Mouse (Mus musculus) CD4-positive helper T cell, adult 2 months (primary cell): ENCODE results near the gene Fcgr4.

ENCODE experiments used
- DNase-seq: peaks from one replicate; pipeline ENCODE4 v3.0.0-alpha.2; 2012; ENCODE audit warnings: low read depth, missing footprints, low spot score

Gene Fcgr4

GRCm38 (mm10) chr1:171006905-171007304 lies 11.8 kb upstream of the Fcgr4 start:
- no peak for DNase-seq

GRCm38 (mm10) chr1:171011733-171012132 lies 7.0 kb upstream of the Fcgr4 start:
- DNase-seq, result no peak

GRCm38 (mm10) chr1:171016676-171017356 lies 1.9 kb upstream of the Fcgr4 start:
- no peak for DNase-seq

DNA sequence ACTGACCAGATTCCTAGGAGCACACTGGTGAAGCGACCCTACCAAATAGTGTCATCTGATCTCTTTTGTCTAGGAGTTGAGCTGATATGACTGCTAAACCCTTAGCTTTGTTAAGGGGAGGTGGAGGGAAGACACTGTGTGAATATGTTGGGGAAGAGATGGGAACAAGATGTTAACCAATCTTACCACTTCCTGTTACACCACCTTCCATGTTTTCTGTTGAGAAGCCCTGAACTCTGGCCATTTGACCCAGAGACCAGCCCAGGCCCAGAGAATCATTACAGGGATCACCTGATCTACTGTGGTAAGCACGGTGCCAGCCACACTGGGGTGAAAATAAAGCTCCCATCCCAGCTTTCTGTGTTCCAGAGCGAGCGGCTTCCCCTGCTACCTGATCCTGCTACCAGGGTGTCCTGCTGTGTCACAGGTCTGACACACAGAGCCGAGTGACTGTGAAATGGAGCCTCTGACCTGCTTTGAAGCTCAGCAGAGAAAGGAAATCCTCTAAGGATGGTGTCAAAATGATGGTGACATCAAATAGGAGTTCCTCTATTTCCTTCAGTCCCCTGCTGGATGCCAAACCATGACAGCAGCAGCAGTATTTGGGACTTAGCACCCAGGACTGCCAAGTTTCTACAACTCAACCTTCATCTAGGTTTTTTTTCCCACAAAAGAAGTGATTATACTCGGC lies 1.1 kb upstream of the Fcgr4 start:
- DNase-seq, result no peak

GRCm38 (mm10) chr1:171019311-171019950 lies 711 bp downstream of the Fcgr4 start:
- DNase-seq, result no peak

DNA sequence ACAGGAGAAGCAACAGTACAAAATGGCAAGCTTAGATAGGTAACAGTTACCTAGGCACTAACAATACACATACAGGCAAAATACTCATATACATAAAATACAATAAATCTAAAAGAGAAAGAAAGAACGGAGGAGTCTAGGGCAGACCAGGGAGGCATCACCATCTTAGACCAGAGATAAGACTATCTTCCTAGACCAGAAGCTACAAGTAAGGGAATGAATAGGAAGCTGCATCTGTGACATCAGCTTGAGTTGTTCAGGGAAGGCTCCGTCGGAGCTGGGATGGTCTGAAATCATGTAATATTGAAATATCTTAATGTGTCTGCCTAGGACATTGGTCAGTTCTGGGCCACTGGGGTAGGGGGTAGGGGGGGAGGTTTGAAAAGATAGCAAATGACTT lies 13.0 kb downstream of the Fcgr4 start:
- no peak for DNase-seq

GRCm38 (mm10) chr1:171032691-171033090 lies 14.0 kb downstream of the Fcgr4 start:
- DNase-seq, result no peak

DNA sequence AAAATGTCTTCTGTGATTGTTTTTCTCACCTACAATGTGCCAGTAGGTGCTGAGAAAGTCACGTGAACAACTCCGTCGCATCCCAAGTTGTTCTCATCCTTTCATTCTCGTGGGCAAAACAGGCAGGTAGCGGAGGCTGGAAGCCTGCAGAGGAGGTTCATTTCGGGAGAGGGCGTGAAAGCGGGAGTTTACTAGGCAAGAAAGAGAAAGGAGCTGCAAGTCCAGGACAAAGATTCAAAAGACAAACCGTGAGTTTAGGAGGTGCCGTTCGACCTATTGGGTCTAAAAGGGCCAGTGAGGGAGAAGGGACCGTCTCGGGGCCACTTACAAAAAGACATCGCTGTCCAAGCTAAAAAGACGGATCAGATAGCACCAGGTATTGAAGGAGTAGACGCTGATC lies 14.5 kb downstream of the Fcgr4 start:
- no peak for DNase-seq

- DNase-seq, result peak; percentile 85
These were observed 15.0 kb downstream of the Fcgr4 start for GRCm38 (mm10) chr1:171033756-171034155.

DNA sequence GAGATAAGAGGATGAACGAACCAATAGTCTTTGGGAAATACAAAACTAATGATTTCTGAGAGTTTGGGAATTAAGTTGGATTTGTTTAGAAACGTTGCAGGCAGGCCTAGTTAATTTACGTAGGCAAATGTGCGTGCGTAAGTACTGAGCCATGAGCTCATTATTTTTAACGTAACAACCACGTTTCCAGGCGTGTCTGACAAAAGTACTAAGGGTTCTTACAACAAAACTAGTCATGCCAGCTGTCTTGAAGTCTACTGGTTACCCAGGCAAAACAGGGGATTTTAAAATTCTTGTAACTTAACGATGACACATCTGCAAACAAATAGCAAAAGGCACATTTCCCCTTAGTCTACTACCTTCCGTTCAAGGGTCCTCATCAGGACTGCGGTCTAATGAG lies 15.5 kb downstream of the Fcgr4 start:
- DNase-seq, result peak; percentile 67

GRCm38 (mm10) chr1:171035611-171036010 lies 16.9 kb downstream of the Fcgr4 start:
- peak; percentile 20 for DNase-seq

GRCm38 (mm10) chr1:171036550-171037324 lies 18.0 kb downstream of the Fcgr4 start:
- DNase-seq, result peak; percentile 83

GRCm38 (mm10) chr1:171037861-171038721 lies 19.4 kb downstream of the Fcgr4 start:
- peak; percentile 93 for DNase-seq

- DNase-seq, result no peak
These were observed 20.4 kb downstream of the Fcgr4 start for GRCm38 (mm10) chr1:171039135-171039534.

- DNase-seq, result no peak
These were observed 21.2 kb downstream of the Fcgr4 start for GRCm38 (mm10) chr1:171039880-171040279.

GRCm38 (mm10) chr1:171043594-171044153 lies 25.0 kb downstream of the Fcgr4 start:
- DNase-seq, result peak; percentile 27

- peak; percentile 91 for DNase-seq
These were observed 25.8 kb downstream of the Fcgr4 start for GRCm38 (mm10) chr1:171044365-171045078.

DNA sequence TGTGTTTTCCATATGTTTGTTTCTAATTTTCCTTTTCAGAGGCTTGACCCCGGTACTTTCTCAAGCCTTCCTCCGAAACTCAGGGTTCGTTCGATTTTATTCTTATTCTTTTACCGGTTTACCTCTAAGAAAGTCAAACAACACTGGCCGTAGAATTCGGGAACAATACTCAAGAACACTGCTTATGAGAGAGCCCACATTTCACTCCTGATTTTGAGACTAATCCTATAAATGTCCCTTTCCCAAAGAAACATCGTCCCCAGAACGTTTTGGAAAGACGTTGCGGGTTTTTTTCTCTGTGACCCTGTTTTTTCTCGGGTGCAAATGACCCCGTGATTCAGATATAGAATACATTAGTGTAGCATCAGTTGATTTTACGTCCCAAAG lies 26.4 kb downstream of the Fcgr4 start:
- DNase-seq, result no peak

DNA sequence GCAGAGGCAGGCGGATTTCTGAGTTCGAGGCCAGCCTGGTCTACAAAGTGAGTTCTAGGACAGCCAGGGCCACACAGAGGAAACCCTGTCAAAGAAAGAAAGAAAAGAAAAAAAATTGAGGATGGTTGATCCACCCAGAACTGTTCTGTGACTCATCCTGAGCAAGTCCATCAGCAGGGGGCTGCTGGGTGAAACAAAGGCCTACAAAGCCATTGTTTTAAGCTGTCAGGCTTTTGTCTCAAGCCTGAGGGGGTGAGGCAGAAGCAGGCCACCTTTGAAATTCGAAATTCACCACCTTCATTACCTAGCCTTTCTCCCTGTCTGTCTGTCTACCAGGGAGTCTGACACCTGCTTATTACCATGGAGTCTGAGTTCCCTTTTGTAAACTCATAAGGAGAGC lies 27.8 kb downstream of the Fcgr4 start:
- no peak for DNase-seq

GRCm38 (mm10) chr1:171049263-171049662 lies 30.5 kb downstream of the Fcgr4 start:
- DNase-seq, result no peak
